Mouse (Mus musculus) megakaryocyte, embryonic 14.5 days (primary cell): Measurements from ENCODE around the gene Fbxo9. TPM values are rescaled to one million over a fixed set of nuclear protein-coding genes. Genes with fewer than 3 reads are reported as not detected.
A peak's percentile ranks its signal among the peaks of the same experiment; 100 is the strongest.
"Not testable (repeated sequence)": the region's sequence is repeated elsewhere in the genome, so short reads cannot be mapped to it uniquely, and the experiment has no call there.

Source experiments
- H3K27me3 ChIP-seq: replicated peaks from 2 replicates; pipeline ENCODE3; 2012; ENCODE audit warnings: inconsistent platforms
- H3K36me3 ChIP-seq: replicated peaks from 2 replicates; pipeline ENCODE3; 2012; ENCODE audit warnings: low read length, inconsistent platforms, mixed read lengths
- H3K4me1 ChIP-seq: 2 replicates; pipeline ENCODE4 v1.6.1; 2012; ENCODE audit warnings: inconsistent platforms
- H3K4me3 ChIP-seq: replicated peaks from 2 replicates; pipeline ENCODE3; 2012; ENCODE audit warnings: moderate library complexity, mild to moderate bottlenecking, inconsistent platforms
- H3K9me3 ChIP-seq: 2 replicates; pipeline ENCODE4 v1.6.1; 2012; ENCODE audit warnings: inconsistent platforms
- FLI1 ChIP-seq: IDR thresholded peaks from 2 replicates; pipeline ENCODE4 v1.6.1; 2012; ENCODE audit warnings: low read length, inconsistent platforms, mixed read lengths
- GATA1 ChIP-seq: IDR thresholded peaks from 3 replicates; pipeline ENCODE4 v1.6.1; 2012; ENCODE audit warnings: mixed read lengths, low read length, inconsistent platforms, borderline replicate concordance
- polyA plus RNA-seq: library from polyadenylated mRNA; stranded (reverse); fragments of >175 nt; gene quantifications from 2 replicates; pipeline ENCODE4 v1.2.3, GENCODE M21; 2012; ENCODE audit warnings: low replicate concordance; ENCODE audit not compliant: insufficient read depth

Gene Fbxo9
- polyA plus RNA-seq, 1 experiment, result 67.6 TPM

GRCm38 (mm10) chr9:78078240-78078639, 30.6 kb downstream of the Fbxo9 start:
- H3K36me3 ChIP-seq, result peaks cover 50% of the 10 kb centered on the region
- no peaks in the 10 kb centered on the region for H3K9me3 ChIP-seq
- no peak overlapping the region for H3K4me3 ChIP-seq
- TF ChIP-seq GATA1 (no peak), FLI1 (no peak)
- H3K4me1 ChIP-seq, result peaks cover 28% of the 10 kb centered on the region
- H3K27me3 ChIP-seq, result no peaks in the 10 kb centered on the region

GRCm38 (mm10) chr9:78075256-78075655, 33.6 kb downstream of the Fbxo9 start:
- H3K27me3 ChIP-seq, result no peaks in the 10 kb centered on the region
- H3K9me3 ChIP-seq, result no peaks in the 10 kb centered on the region
- TF ChIP-seq FLI1, result no peak
- TF ChIP-seq GATA1, result no peak
- no peak overlapping the region for H3K4me3 ChIP-seq
- peaks cover 58% of the 10 kb centered on the region for H3K4me1 ChIP-seq
- H3K36me3 ChIP-seq, result peaks cover 25% of the 10 kb centered on the region

GRCm38 (mm10) chr9:78073713-78074340, 35.0 kb downstream of the Fbxo9 start:
- peaks cover 69% of the 10 kb centered on the region for H3K4me1 ChIP-seq
- H3K27me3 ChIP-seq, result no peaks in the 10 kb centered on the region
- TF ChIP-seq FLI1 (no peak), GATA1 (no peak)
- H3K36me3 ChIP-seq, result peaks cover 16% of the 10 kb centered on the region
- H3K9me3 ChIP-seq, result peaks cover 5% of the 10 kb centered on the region
- no peak overlapping the region for H3K4me3 ChIP-seq

DNA sequence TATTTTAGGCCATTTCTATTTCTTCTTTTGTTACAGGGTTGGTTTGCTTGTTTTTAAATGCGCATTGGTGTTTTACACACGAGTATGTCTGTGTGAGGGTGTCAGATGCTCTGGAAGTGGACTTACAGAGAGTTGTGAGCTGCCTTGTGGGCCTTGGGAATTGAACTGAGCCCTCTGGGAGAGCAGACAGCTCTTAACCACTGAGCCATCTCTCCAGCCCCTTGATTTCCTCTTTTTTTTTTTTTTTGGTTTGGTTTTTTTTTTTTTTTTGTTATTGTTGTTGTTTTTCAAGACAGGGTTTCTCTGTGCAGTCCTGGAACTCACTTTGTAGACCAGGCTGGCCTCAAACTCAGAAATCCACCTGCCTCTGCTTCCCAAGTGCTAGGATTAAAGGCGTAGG, 35.6 kb downstream of the Fbxo9 start:
- H3K4me3 ChIP-seq, H3K9me3 ChIP-seq, H3K27me3 ChIP-seq: not testable (repeated sequence)
- H3K36me3 ChIP-seq, result peaks cover 11% of the 10 kb centered on the region
- peaks cover 66% of the 10 kb centered on the region for H3K4me1 ChIP-seq

DNA sequence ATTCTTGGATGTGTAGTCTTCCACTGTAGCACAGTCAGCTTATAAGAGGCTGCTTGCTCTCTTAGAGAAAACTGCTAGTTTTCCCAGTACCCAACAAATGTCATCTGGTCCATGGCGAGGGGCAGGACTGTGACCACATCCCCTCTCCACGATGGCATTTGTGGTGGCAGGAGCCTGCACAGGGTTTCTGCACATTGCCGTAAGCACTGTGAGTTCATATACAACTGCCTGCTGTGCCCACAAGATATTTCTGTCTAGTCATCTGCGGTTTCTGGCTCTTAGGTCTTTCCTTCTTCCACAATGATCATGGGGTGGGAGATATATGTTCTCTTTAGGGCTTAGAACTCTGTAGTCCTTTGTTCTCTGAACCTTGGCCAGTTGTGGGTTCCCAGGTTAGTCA, 37.2 kb downstream of the Fbxo9 start:
- no peaks in the 10 kb centered on the region for H3K27me3 ChIP-seq
- H3K9me3 ChIP-seq, result peaks cover 5% of the 10 kb centered on the region
- H3K36me3 ChIP-seq, result peaks cover 3% of the 10 kb centered on the region
- H3K4me3 ChIP-seq, result peak overlapping the region; percentile 66
- no peak for TF ChIP-seq FLI1
- TF ChIP-seq GATA1, result no peak
- peaks cover 59% of the 10 kb centered on the region for H3K4me1 ChIP-seq

DNA sequence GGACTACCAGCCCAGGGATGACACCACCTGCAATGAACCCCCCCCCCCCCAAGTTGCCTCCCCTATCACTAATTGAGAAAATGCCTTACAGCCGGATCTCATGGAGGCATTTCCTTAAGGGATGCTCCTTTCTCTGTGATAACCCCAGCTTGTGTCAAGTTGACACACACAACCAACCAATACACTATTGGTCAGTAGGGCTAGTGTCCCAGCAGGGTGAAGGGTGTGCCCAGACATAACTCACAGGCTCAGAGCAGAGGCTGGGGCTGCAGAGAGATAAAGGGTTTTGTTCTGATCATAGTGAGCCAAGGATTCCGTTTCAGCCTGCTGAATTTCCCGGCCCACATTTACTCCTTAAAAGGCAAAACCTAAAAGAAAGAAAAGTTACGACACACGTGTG, 38.4 kb downstream of the Fbxo9 start:
- Histone ChIP-seq H3K9me3 (peaks cover 5% of the 10 kb centered on the region), H3K36me3 (no peaks in the 10 kb centered on the region), H3K4me1 (peaks cover 55% of the 10 kb centered on the region), H3K27me3 (no peaks in the 10 kb centered on the region), H3K4me3 (no peak overlapping the region)
- TF ChIP-seq GATA1, result no peak

- H3K27me3 ChIP-seq, result peaks cover 22% of the 10 kb centered on the region
- no peak overlapping the region for H3K4me3 ChIP-seq
- TF ChIP-seq FLI1 (no peak), GATA1 (no peak)
- H3K4me1 ChIP-seq, result peaks cover 10% of the 10 kb centered on the region
- H3K36me3 ChIP-seq, result no peaks in the 10 kb centered on the region
- no peaks in the 10 kb centered on the region for H3K9me3 ChIP-seq
Observed at GRCm38 (mm10) chr9:78064121-78064520, 44.7 kb downstream of the Fbxo9 start.

DNA sequence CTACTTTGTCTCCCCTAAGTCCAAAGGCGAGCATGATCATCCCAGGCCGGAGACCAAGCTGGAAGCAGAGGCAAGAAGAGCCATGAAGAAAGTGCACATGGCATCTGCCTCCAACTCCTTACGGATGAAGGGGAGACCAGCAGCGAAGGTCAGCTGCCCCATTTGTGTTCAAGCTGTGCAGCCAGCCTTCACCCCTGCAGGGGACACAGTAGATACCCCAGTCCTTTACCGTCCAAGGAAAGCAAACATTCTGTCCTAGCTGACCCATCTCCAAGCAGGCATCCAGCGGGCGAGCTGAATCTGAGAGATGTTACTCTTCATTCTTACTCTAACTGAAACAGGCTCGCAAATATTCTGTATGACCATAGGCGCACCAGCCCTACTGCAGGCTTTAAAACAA, 46.5 kb downstream of the Fbxo9 start:
- Histone ChIP-seq H3K36me3 (no peaks in the 10 kb centered on the region), H3K4me3 (no peak overlapping the region), H3K4me1 (peaks cover 15% of the 10 kb centered on the region), H3K27me3 (peaks cover 25% of the 10 kb centered on the region), H3K9me3 (no peaks in the 10 kb centered on the region)
- no peak for TF ChIP-seq FLI1
- no peak for TF ChIP-seq GATA1

GRCm38 (mm10) chr9:78059525-78060120, 49.2 kb downstream of the Fbxo9 start:
- Histone ChIP-seq H3K27me3 (peaks cover 21% of the 10 kb centered on the region), H3K9me3 (no peaks in the 10 kb centered on the region), H3K36me3 (no peaks in the 10 kb centered on the region), H3K4me1 (peaks cover 18% of the 10 kb centered on the region), H3K4me3 (no peak overlapping the region)
- no peak for TF ChIP-seq FLI1
- TF ChIP-seq GATA1, result no peak

DNA sequence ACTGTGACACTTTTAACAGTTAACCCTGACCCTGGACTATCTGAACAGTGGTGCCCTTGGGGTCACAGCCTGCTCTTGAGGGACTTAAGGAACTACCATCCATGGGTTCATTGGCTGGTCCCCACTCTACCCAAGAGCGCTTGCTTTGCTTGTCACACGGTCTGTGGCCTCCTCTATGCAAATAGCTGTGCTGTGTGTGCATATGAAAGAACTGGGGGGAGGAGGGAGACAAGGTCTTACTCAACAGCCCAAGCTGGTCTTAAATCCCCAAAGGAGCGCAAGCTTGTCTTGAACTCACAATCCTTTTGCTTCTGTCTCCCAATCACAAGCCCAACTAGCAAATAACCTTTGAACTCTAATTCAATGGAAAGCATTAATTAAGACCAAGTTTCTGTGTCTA, 54.6 kb downstream of the Fbxo9 start:
- TF ChIP-seq GATA1 (no peak), FLI1 (no peak)
- Histone ChIP-seq H3K4me1 (peaks cover 28% of the 10 kb centered on the region), H3K27me3 (peaks cover 4% of the 10 kb centered on the region), H3K36me3 (no peaks in the 10 kb centered on the region), H3K4me3 (no peak overlapping the region), H3K9me3 (0 out of 2 replicates have a peak, but pooled peaks cover 4% of the 10 kb centered on the region)

DNA sequence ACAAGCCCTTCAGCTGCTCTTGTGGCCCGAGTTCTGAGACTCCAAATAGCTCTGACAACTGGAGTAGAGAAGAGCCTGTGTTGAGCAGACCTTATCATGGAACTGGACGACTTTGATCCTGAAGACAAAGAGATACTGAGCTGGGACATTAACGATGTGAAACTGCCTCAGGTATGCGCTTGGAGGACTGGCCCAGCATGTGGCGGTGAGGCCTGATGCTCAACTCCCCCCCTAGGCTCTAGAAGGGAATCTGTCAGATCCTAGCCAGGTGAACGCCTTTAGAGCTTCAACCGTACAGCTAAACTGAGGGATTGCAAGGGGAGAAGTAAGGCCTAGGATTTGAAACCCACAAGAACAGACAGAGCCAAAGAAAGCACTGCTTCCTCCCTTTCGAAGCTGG, 55.0 kb downstream of the Fbxo9 start:
- Histone ChIP-seq H3K27me3 (peaks cover 6% of the 10 kb centered on the region), H3K4me3 (no peak overlapping the region), H3K36me3 (no peaks in the 10 kb centered on the region), H3K9me3 (0 out of 2 replicates have a peak, but pooled peaks cover 4% of the 10 kb centered on the region), H3K4me1 (peaks cover 24% of the 10 kb centered on the region)
- no peak for TF ChIP-seq FLI1
- no peak for TF ChIP-seq GATA1
